Mouse (Mus musculus) MEL (cell line): ENCODE measurements at regions not wholly inside any gene's neighbourhood (a gene's known extent, or its start where the extent isn't known, plus 50 kb on each side); places are given as distances from the start of the nearest gene placed in this dataset.

Experiments used
- DNase-seq: peaks from one replicate; pipeline ENCODE4 v3.0.0; 2011; ENCODE audit warnings: low read depth, low spot score
- H3K27ac ChIP-seq: 2 replicates; pipeline ENCODE4 v1.5.1; 2012; ENCODE audit warnings: low read depth, mild to moderate bottlenecking, control low read depth, low read length, moderate library complexity; ENCODE audit not compliant: control insufficient read depth
- H3K27me3 ChIP-seq, 2 experiments: fragments of 150-350 bp in 1 of 2; sonication (generic) in 1 of 2; 2 replicates each; pipeline ENCODE4 v1.6.1; 2012; ENCODE audit warnings: low read length in 2 of 2, mild to moderate bottlenecking in 2 of 2, improper control_type of control experiment in 1 of 2, moderate library complexity in 1 of 2; ENCODE audit not compliant: insufficient read depth in 2 of 2, control insufficient read depth in 1 of 2
- H3K36me3 ChIP-seq, 2 experiments: 2 replicates each; pipeline ENCODE4 v1.6.1; 2012 to 2014; ENCODE audit warnings: low read length in 2 of 2, improper control_type of control experiment in 1 of 2, inconsistent platforms in 1 of 2, mild to moderate bottlenecking in 1 of 2; ENCODE audit not compliant: insufficient read depth in 2 of 2, control insufficient read depth in 1 of 2
- H3K4me1 ChIP-seq, 2 experiments: fragments of 150-350 bp in 1 of 2; sonication (generic) in 1 of 2; 2 replicates each; pipeline ENCODE4 v1.6.1; 2012; ENCODE audit warnings: low read length in 2 of 2, improper control_type of control experiment in 1 of 2, mild to moderate bottlenecking in 1 of 2; ENCODE audit not compliant: insufficient read depth in 2 of 2, control insufficient read depth in 1 of 2
- H3K4me3 ChIP-seq, 2 experiments: fragments of 150-350 bp in 1 of 2; sonication (generic) in 1 of 2; 2 replicates each; pipeline ENCODE4 v1.5.1; 2012; ENCODE audit warnings: low read depth in 2 of 2, low read length in 2 of 2, mild to moderate bottlenecking in 2 of 2, moderate library complexity in 2 of 2, control low read depth in 1 of 2, improper control_type of control experiment in 1 of 2; ENCODE audit not compliant: control insufficient read depth in 1 of 2, insufficient read depth in 1 of 2
- H3K79me2 ChIP-seq: 2 replicates; pipeline ENCODE4 v1.6.1; 2012; ENCODE audit warnings: mild to moderate bottlenecking, low read length, moderate library complexity; ENCODE audit not compliant: control insufficient read depth, poor library complexity, insufficient read depth
- H3K9ac ChIP-seq: 2 replicates; pipeline ENCODE4 v1.6.1; 2012; ENCODE audit warnings: low read depth, mild to moderate bottlenecking, control low read depth, low read length, moderate library complexity; ENCODE audit not compliant: control insufficient read depth, poor library complexity, severe bottlenecking
- H3K9me3 ChIP-seq: fragments of 150-350 bp; sonication (generic); replicated peaks from 2 replicates; pipeline ENCODE4 v1.6.1; 2012; ENCODE audit warnings: mild to moderate bottlenecking, low read length, improper control_type of control experiment, moderate library complexity; ENCODE audit not compliant: insufficient read depth
- CHD1 ChIP-seq: IDR thresholded peaks from 2 replicates; pipeline ENCODE4 v1.6.1; 2012; ENCODE audit warnings: low read depth, mild to moderate bottlenecking, inconsistent platforms, low read length, improper control_type of control experiment
- CTCF ChIP-seq, 3 experiments: IDR thresholded peaks in 2 of 3; conservative IDR thresholded peaks in 1 of 3; 2 replicates each; pipeline ENCODE4 v1.5.1; 2011 to 2012; ENCODE audit warnings: low read length in 3 of 3, low read depth in 2 of 3, mild to moderate bottlenecking in 2 of 3, improper control_type of control experiment in 1 of 3, inconsistent platforms in 1 of 3, mixed read lengths in 1 of 3, moderate library complexity in 1 of 3; ENCODE audit not compliant: control insufficient read depth in 1 of 3, insufficient read depth in 1 of 3, poor library complexity in 1 of 3, severe bottlenecking in 1 of 3
- EP300 ChIP-seq, 2 experiments: IDR thresholded peaks; 2 replicates each; pipeline ENCODE4 v1.6.1; 2011; ENCODE audit warnings: improper control_type of control experiment in 2 of 2, low read length in 2 of 2, low read depth in 1 of 2, mild to moderate bottlenecking in 1 of 2
- ETS1 ChIP-seq: IDR thresholded peaks from 2 replicates; pipeline ENCODE4 v1.6.1; 2012; ENCODE audit warnings: low read depth, mild to moderate bottlenecking, inconsistent platforms, low read length, improper control_type of control experiment, moderate library complexity
- JUND ChIP-seq: IDR thresholded peaks from 2 replicates; pipeline ENCODE4 v1.6.1; 2011; ENCODE audit warnings: low read depth, mild to moderate bottlenecking, improper control_type of control experiment, low read length
- MAFK ChIP-seq: IDR thresholded peaks from 2 replicates; pipeline ENCODE4 v1.6.1; 2011; ENCODE audit warnings: low read depth, mild to moderate bottlenecking, low read length, improper control_type of control experiment, borderline replicate concordance
- MAZ ChIP-seq: IDR thresholded peaks from 2 replicates; pipeline ENCODE4 v1.6.1; 2012; ENCODE audit warnings: low read depth, mild to moderate bottlenecking, inconsistent platforms, low read length, improper control_type of control experiment
- MEF2A ChIP-seq: IDR thresholded peaks from 2 replicates; pipeline ENCODE4 v1.6.1; 2014; ENCODE audit warnings: low read depth, mild to moderate bottlenecking, inconsistent platforms, low read length, improper control_type of control experiment; ENCODE audit not compliant: poor library complexity, insufficient replicate concordance, severe bottlenecking; ENCODE audit errors: extremely low read depth
- NRF1 ChIP-seq: IDR thresholded peaks from 2 replicates; pipeline ENCODE4 v1.6.1; 2014; ENCODE audit warnings: low read depth, mild to moderate bottlenecking, inconsistent platforms, low read length, improper control_type of control experiment, moderate library complexity; ENCODE audit not compliant: poor library complexity, insufficient read depth, severe bottlenecking
- POLR2A ChIP-seq, 2 experiments: IDR thresholded peaks; 2 replicates each; pipeline ENCODE4 v1.6.1; 2011 to 2012; ENCODE audit warnings: low read length in 2 of 2, mild to moderate bottlenecking in 2 of 2, control low read depth in 1 of 2, improper control_type of control experiment in 1 of 2, low read depth in 1 of 2, moderate library complexity in 1 of 2; ENCODE audit not compliant: control insufficient read depth in 1 of 2, insufficient read depth in 1 of 2, poor library complexity in 1 of 2
- RAD21 ChIP-seq: IDR thresholded peaks from 2 replicates; pipeline ENCODE4 v1.6.1; 2011; ENCODE audit warnings: mild to moderate bottlenecking, low read depth, low read length, improper control_type of control experiment
- SMC3 ChIP-seq: IDR thresholded peaks from 2 replicates; pipeline ENCODE4 v1.6.1; 2011; ENCODE audit warnings: low read depth, low read length, improper control_type of control experiment
- TCF12 ChIP-seq: IDR thresholded peaks from 2 replicates; pipeline ENCODE4 v1.6.1; 2014; ENCODE audit warnings: low read depth, mild to moderate bottlenecking, inconsistent platforms, low read length, improper control_type of control experiment, moderate library complexity

GRCm38 (mm10) chr10:24407411-24408227, 184.3 kb downstream of the Moxd1 start:
- H3K27ac ChIP-seq, result no peak overlapping the region

GRCm38 (mm10) chr10:24409976-24410375, 185.3 kb upstream of the Ccn2 start:
- no peaks in the 10 kb centered on the region for H3K9me3 ChIP-seq
- no peak overlapping the region for H3K27ac ChIP-seq
- H3K4me1 ChIP-seq, result no peaks in the 10 kb centered on the region
- peak; percentile 8 for DNase-seq
- no peaks in the 10 kb centered on the region; a peak in 2 of 4 replicates for H3K27me3 ChIP-seq
- TF ChIP-seq MEF2A, result no peak
- peak; percentile 15 for TF ChIP-seq RAD21
- TF ChIP-seq ETS1, result no peak
- no peak for TF ChIP-seq NRF1
- TF ChIP-seq MAFK, result no peak
- peak in 2 of 3 experiments; percentile 20 to 33; a peak in 3 of 6 replicates for TF ChIP-seq CTCF (IDR thresholded peaks at IDR 0.05 in 2 of 3, conservative IDR thresholded peaks at IDR 0.05 in 1 of 3; ENCODE audit: control insufficient read depth in 1 of 3, insufficient read depth in 1 of 3, low read depth in 2 of 3, low read length in 3 of 3, poor library complexity in 1 of 3, severe bottlenecking in 1 of 3)
- TF ChIP-seq SMC3, result 0 out of 2 replicates have a peak, but pooled peaks have one; percentile 9
- H3K79me2 ChIP-seq, result no peaks in the 10 kb centered on the region
- H3K36me3 ChIP-seq, result no peaks in the 10 kb centered on the region
- no peak overlapping the region for H3K4me3 ChIP-seq
- no peak overlapping the region for H3K9ac ChIP-seq

More at GRCm38 (mm10) chr10:24407411-24408227, 184.3 kb downstream of the Moxd1 start:
- H3K79me2 ChIP-seq, result no peaks in the 10 kb centered on the region
- H3K9ac ChIP-seq, result no peak overlapping the region
- TF ChIP-seq CHD1, result no peak
- TF ChIP-seq JUND, result no peak
- TF ChIP-seq POLR2A (IDR thresholded peaks at IDR 0.05; ENCODE audit: control insufficient read depth in 1 of 2, insufficient read depth in 1 of 2, low read depth in 1 of 2, low read length in 2 of 2, poor library complexity in 1 of 2), result no peak
- no peak for TF ChIP-seq MAZ
- no peak for TF ChIP-seq EP300 (IDR thresholded peaks at IDR 0.05; ENCODE audit: low read depth in 1 of 2, low read length in 2 of 2)
- no peak for TF ChIP-seq MEF2A
- TF ChIP-seq TCF12, result no peak
- TF ChIP-seq, all 39 proteins: peak for 0
- H3K4me1 ChIP-seq, result no peaks in the 10 kb centered on the region
- DNase-seq, result no peak
- H3K9me3 ChIP-seq, result no peaks in the 10 kb centered on the region
- H3K27me3 ChIP-seq, result no peaks in the 10 kb centered on the region; a peak in 2 of 4 replicates
- no peak overlapping the region for H3K4me3 ChIP-seq
- no peaks in the 10 kb centered on the region for H3K36me3 ChIP-seq
